Mouse (Mus musculus) forebrain, postnatal 0 days (tissue): ENCODE results near the gene Eif3j1. TPM values are rescaled to one million over a fixed set of nuclear protein-coding genes. Genes with fewer than 3 reads are reported as not detected.

Experiments used
- ATAC-seq: fragments of 200-750 bp; cut with Nextera tagmentation; 2 replicates; pipeline ENCODE4 v1.8.0; 2017; ENCODE audit warnings: mild to moderate bottlenecking, moderate library complexity
- DNase-seq: peaks from one replicate; pipeline ENCODE4 v3.0.0-alpha.2; 2015
- H3K27ac ChIP-seq: fragments of 300-500 bp; sonication (generic); 2 replicates; pipeline ENCODE4 v1.5.1; 2014; ENCODE audit warnings: low read depth, mild to moderate bottlenecking, antibody characterized with exemption, low read length, moderate library complexity, mixed read lengths
- H3K27me3 ChIP-seq: fragments of 300-500 bp; sonication (generic); 2 replicates; pipeline ENCODE4 v1.6.1; 2014; ENCODE audit warnings: mild to moderate bottlenecking, low read length, mixed read lengths; ENCODE audit not compliant: insufficient read depth
- H3K36me3 ChIP-seq: fragments of 300-500 bp; sonication (generic); 2 replicates; pipeline ENCODE4 v1.6.1; 2014; ENCODE audit warnings: mild to moderate bottlenecking, moderate library complexity; ENCODE audit not compliant: insufficient read depth
- H3K4me1 ChIP-seq: fragments of 300-500 bp; sonication (generic); 2 replicates; pipeline ENCODE4 v1.6.1; 2014; ENCODE audit warnings: antibody characterized with exemption; ENCODE audit not compliant: insufficient read depth
- H3K4me2 ChIP-seq: fragments of 300-500 bp; sonication (generic); 2 replicates; pipeline ENCODE4 v1.6.1; 2014; ENCODE audit warnings: low read depth, mild to moderate bottlenecking, moderate library complexity
- H3K4me3 ChIP-seq: fragments of 300-500 bp; sonication (generic); 2 replicates; pipeline ENCODE4 v1.5.1; 2014; ENCODE audit warnings: low read depth, low read length, mixed read lengths
- H3K9ac ChIP-seq: fragments of 300-500 bp; sonication (generic); 2 replicates; pipeline ENCODE4 v1.6.1; 2014; ENCODE audit warnings: mild to moderate bottlenecking
- H3K9me3 ChIP-seq: fragments of 300-500 bp; sonication (generic); 2 replicates; pipeline ENCODE4 v1.6.1; 2016; ENCODE audit warnings: low read length
- CTCF ChIP-seq: sonication (generic); IDR thresholded peaks from 2 replicates; pipeline ENCODE4 v1.5.1; 2016; ENCODE audit warnings: antibody characterized with exemption, control low read depth, low read depth
- microRNA-seq, 2 experiments: library from miRNA; unstranded; fragments of <30 nt; microRNA quantifications; one replicate each; pipeline ENCODE4; 2016
- polyA plus RNA-seq: library from polyadenylated mRNA; unstranded; fragments of >200 nt; fragmentation: Nextera tagmentation; extraction: Ambion mirVana; gene quantifications from 2 replicates; pipeline ENCODE4 v1.2.1, GENCODE M21; 2015
- total RNA-seq: library from RNA; depleted of rRNA; stranded (reverse); fragments of >200 nt; gene quantifications from 2 replicates; pipeline ENCODE4 v1.2.3, GENCODE M21; 2014; rRNA removed

Eif3j1 gene
- total and polyA plus RNA-seq, 2 experiments from 2014 or later, result 9.7 to 23.2 TPM

DNA sequence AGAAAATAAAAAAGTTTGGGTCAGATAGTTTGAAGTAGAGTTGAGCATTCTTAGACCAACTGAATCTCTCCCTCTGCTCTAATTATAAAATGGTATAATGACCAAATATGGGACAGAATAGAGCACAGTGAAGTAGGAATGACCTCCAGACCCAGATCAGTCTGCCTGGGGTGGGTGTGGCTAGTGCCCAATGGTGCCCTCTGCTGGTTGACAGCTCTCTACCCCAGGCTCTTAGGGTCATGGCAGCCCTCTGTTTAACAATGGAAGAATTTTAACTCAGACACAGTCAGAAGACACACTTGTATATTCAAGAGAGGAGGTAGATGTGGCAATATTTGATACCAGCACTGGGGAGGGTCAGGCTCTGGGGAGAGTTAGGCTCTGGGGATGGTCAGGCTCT lies 73.7 kb downstream of the Eif3j1 start:
- no peak overlapping the region for H3K27ac ChIP-seq
- no peaks in the 10 kb centered on the region for H3K4me1 ChIP-seq
- DNase-seq, result no peak
- no peak overlapping the region for H3K9ac ChIP-seq
- no peak overlapping the region for H3K4me2 ChIP-seq
- peaks cover 31% of the 10 kb centered on the region for H3K36me3 ChIP-seq
- no peak for ATAC-seq
- no peak for TF ChIP-seq CTCF
- no peak overlapping the region for H3K4me3 ChIP-seq
- no peaks in the 10 kb centered on the region for H3K27me3 ChIP-seq
- no peaks in the 10 kb centered on the region for H3K9me3 ChIP-seq

Small RNAs within 50 kb of the gene (microRNA-seq; reads per million reads assigned to microRNA genes)
- gene Gm47314, result 0 reads per million in 2 experiments

Other genes starting within 250 kb of the Eif3j1 start
- 53.3 and 54.3 TPM in 2 replicates for gene Frmd5, start 221.5 kb upstream of the Eif3j1 start, total RNA-seq
- 10.3 and 15.7 TPM in 2 replicates for gene Frmd5, start 221.5 kb upstream of the Eif3j1 start, polyA plus RNA-seq
- 116 and 135 TPM in 2 replicates for gene Casc4, start 161.6 kb upstream of the Eif3j1 start, total RNA-seq
- gene Casc4, start 161.6 kb upstream of the Eif3j1 start, polyA plus RNA-seq, result 21.3 and 44.7 TPM in 2 replicates
- gene Ctdspl2, start 72.5 kb upstream of the Eif3j1 start, total RNA-seq, result 58.2 and 61.6 TPM in 2 replicates
- gene Ctdspl2, start 72.5 kb upstream of the Eif3j1 start, polyA plus RNA-seq, result 23.5 and 30.7 TPM in 2 replicates
- gene Mageb3, start 72.5 kb upstream of the Eif3j1 start, total RNA-seq, result 0.81 TPM in 1 of 2 replicates, not detected in the other
- gene Mageb3, start 72.5 kb upstream of the Eif3j1 start, polyA plus RNA-seq, result 0.08 and 0.29 TPM in 2 replicates
- 18.3 and 22.7 TPM in 2 replicates for gene Spg11, start 89.8 kb downstream of the Eif3j1 start, total RNA-seq
- gene Spg11, start 89.8 kb downstream of the Eif3j1 start, polyA plus RNA-seq, result 2.7 and 4.5 TPM in 2 replicates
- gene B2m, start 119.1 kb downstream of the Eif3j1 start, total RNA-seq, result 46.6 and 90.7 TPM in 2 replicates
- 152 and 178 TPM in 2 replicates for gene B2m, start 119.1 kb downstream of the Eif3j1 start, polyA plus RNA-seq
- gene Trim69, start 132.2 kb downstream of the Eif3j1 start, total RNA-seq, result not detected in 2 replicates
- gene Trim69, start 132.2 kb downstream of the Eif3j1 start, polyA plus RNA-seq, result not detected in 2 replicates
- not detected in 2 replicates for gene Patl2, start 157.6 kb downstream of the Eif3j1 start, total RNA-seq
- not detected in 2 replicates for gene Patl2, start 157.6 kb downstream of the Eif3j1 start, polyA plus RNA-seq
- gene Terb2, start 157.7 kb downstream of the Eif3j1 start, total RNA-seq, result not detected in 2 replicates
- not detected in 2 replicates for gene Terb2, start 157.7 kb downstream of the Eif3j1 start, polyA plus RNA-seq
- 19.7 and 27.4 TPM in 2 replicates for gene Sord, start 206.2 kb downstream of the Eif3j1 start, total RNA-seq
- gene Sord, start 206.2 kb downstream of the Eif3j1 start, polyA plus RNA-seq, result 17.7 and 21.2 TPM in 2 replicates